Mouse (Mus musculus) myocyte (in vitro differentiated cells): ENCODE measurements around the gene Olfr186.

ENCODE experiments used
- CEBPB ChIP-seq: IDR thresholded peaks from 2 replicates; pipeline ENCODE4 v1.6.1; 2011; ENCODE audit warnings: mild to moderate bottlenecking, moderate library complexity; ENCODE audit not compliant: poor library complexity, insufficient read depth, severe bottlenecking
- E2F4 ChIP-seq: IDR thresholded peaks from one replicate; pipeline ENCODE4 v1.6.1; 2011; ENCODE audit warnings: mild to moderate bottlenecking, control low read depth, moderate library complexity; ENCODE audit not compliant: insufficient read depth
- MAX ChIP-seq: IDR thresholded peaks from one replicate; pipeline ENCODE4 v1.6.1; 2011; ENCODE audit warnings: low read depth, mild to moderate bottlenecking, control low read depth
- MYOG ChIP-seq, 3 experiments: IDR thresholded peaks; one replicate each; pipeline ENCODE4 v1.6.1; 2011; ENCODE audit warnings: control low read depth in 2 of 3, low read depth in 2 of 3, mild to moderate bottlenecking in 2 of 3; ENCODE audit not compliant: insufficient read length in 2 of 3, control insufficient read depth in 1 of 3, insufficient read depth in 1 of 3
- POLR2A ChIP-seq: IDR thresholded peaks from one replicate; pipeline ENCODE4 v1.6.1; 2011; ENCODE audit warnings: low read depth, mild to moderate bottlenecking, control low read depth, moderate library complexity; ENCODE audit not compliant: insufficient read length
- POLR2AphosphoS2 ChIP-seq: IDR thresholded peaks from one replicate; pipeline ENCODE4 v1.6.1; 2011; ENCODE audit warnings: low read depth, control low read depth; ENCODE audit not compliant: insufficient read length
- REST ChIP-seq: IDR thresholded peaks from one replicate; pipeline ENCODE4 v1.6.1; 2011; ENCODE audit warnings: mild to moderate bottlenecking, control low read depth, moderate library complexity; ENCODE audit not compliant: insufficient read depth, insufficient read length
- SRF ChIP-seq: IDR thresholded peaks from one replicate; pipeline ENCODE4 v1.6.1; 2011; ENCODE audit warnings: low read depth; ENCODE audit not compliant: control insufficient read depth, insufficient read length
- TCF12 ChIP-seq: IDR thresholded peaks from one replicate; pipeline ENCODE4 v1.6.1; 2011; ENCODE audit warnings: mild to moderate bottlenecking, control low read depth; ENCODE audit not compliant: poor library complexity, insufficient read depth, severe bottlenecking
- TCF3 ChIP-seq: IDR thresholded peaks from one replicate; pipeline ENCODE4 v1.6.1; 2011; ENCODE audit warnings: low read depth, control low read depth; ENCODE audit not compliant: insufficient read length
- USF1 ChIP-seq: IDR thresholded peaks from one replicate; pipeline ENCODE4 v1.6.1; 2011; ENCODE audit warnings: low read depth, mild to moderate bottlenecking, control low read depth, moderate library complexity

DNA sequence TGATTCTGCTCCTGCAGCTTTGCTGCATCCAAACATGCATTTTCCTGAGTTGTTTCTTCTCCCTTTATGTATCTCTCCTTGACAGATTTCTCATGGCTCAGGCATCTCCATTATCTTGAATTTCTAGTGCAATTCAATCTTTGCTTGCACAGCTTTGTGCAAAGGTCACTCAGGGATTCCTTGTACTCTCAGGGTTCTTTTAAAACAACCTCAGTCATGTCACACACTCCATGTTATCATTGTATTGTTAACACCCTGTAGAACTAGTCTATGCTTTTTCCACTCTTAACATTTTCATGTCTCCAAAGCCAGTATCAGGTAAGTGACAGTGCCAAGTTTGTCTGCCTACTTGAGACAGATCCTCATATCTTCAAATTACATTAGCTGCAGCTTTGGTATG, 41.7 kb upstream of the Olfr186 start:
- no peak for TF ChIP-seq E2F4
- TF ChIP-seq POLR2A: no peak
- TF ChIP-seq SRF: no peak
- TF ChIP-seq MAX: no peak
- TF ChIP-seq POLR2AphosphoS2: no peak
- no peak for TF ChIP-seq TCF3
- no peak for TF ChIP-seq REST
- no peak for TF ChIP-seq USF1
- TF ChIP-seq CEBPB: no peak
- no peak for TF ChIP-seq TCF12
- no peak for TF ChIP-seq MYOG (IDR thresholded peaks at IDR 0.05; ENCODE audit: control insufficient read depth in 1 of 3, insufficient read depth in 1 of 3, insufficient read length in 2 of 3, low read depth in 2 of 3)
